Mouse (Mus musculus) G1E (cell line): ENCODE data around the gene Naa80.

Experiments used
- CTCF ChIP-seq: IDR thresholded peaks from 2 replicates; pipeline ENCODE4 v1.5.1; 2012; ENCODE audit warnings: low read depth, low read length, inconsistent platforms, mixed read lengths
- GATA2 ChIP-seq: IDR thresholded peaks from 2 replicates; pipeline ENCODE4 v1.6.1; 2012; ENCODE audit warnings: low read depth, low read length, inconsistent platforms, borderline replicate concordance
- POLR2AphosphoS5 ChIP-seq: IDR thresholded peaks from 2 replicates; pipeline ENCODE4 v1.6.1; 2012; ENCODE audit warnings: low read depth, low read length, inconsistent platforms; ENCODE audit not compliant: insufficient replicate concordance
- TAL1 ChIP-seq: conservative IDR thresholded peaks from 2 replicates; pipeline ENCODE4 v1.6.1; 2012; ENCODE audit warnings: low read depth, low read length, inconsistent platforms, mixed read lengths

- TF ChIP-seq POLR2AphosphoS5 (no peak), CTCF (no peak), TAL1 (no peak), GATA2 (no peak)
These were observed 10.1 kb upstream of the Naa80 start for GRCm38 (mm10) chr9:107568331-107569261.
